Mouse (Mus musculus): Measurements from ENCODE around the gene Arid1a. TPM values are rescaled to one million over a fixed set of nuclear protein-coding genes. Genes with fewer than 3 reads are reported as not detected.
A peak's percentile ranks its signal among the peaks of the same experiment; 100 is the strongest.
"Not testable (repeated sequence)": the region's sequence is repeated elsewhere in the genome, so short reads cannot be mapped to it uniquely, and the experiment has no call there.

Gene Arid1a
- polyA plus RNA-seq, 1 experiment from 2014 or later, result 30.5 TPM

DNA sequence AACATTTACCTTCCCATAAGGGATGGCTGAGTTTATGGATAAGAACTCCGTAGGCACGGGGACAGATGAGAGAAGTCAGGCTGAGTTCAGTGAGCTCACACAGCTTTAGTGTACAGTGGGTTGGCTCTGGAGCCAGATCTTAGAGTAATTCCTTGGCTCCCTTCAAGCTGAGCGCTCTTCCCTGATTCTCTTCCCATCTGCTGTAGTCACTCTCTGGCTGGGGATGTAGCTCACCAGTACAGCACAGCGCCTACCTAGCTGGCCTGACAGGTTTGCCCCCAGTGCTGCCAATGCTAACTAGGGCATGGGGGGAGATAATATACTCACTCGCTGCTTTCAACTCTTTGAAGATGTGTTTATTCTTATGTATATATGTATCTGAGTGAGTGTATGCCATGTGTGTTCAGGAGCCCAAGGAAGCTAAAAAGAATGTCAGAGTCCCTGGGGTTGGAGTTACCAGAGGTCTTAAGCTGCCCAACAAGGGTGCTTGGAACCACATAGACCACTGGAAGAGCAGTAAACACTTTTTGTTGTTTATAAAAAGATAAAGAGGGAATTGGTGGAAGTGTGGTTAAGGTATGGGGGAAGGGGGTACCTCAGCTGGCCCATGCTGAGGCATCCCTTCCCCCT, 98.6 kb downstream of the Arid1a start:
- H3K4me3 ChIP-seq (ENCODE audit: low read length), result no peak overlapping the region
- H3K4me1 ChIP-seq (ENCODE audit: insufficient read depth, low read length), result peaks cover 53% of the 10 kb centered on the region
- no peak overlapping the region for H3K4me2 ChIP-seq (replicated peaks; ENCODE audit: low read depth, low read length)
- ATAC-seq (ENCODE audit: low FRiP score, low TSS enrichment), result no peak
- H3K9me3 ChIP-seq (ENCODE audit: low read length), result no peaks in the 10 kb centered on the region
- H3K27me3 ChIP-seq (ENCODE audit: insufficient read depth, low read length), result no peaks in the 10 kb centered on the region
- peaks cover 7% of the 10 kb centered on the region; the same call in 1 of the 2 replicates for H3K36me3 ChIP-seq (ENCODE audit: insufficient read depth, low read length)
- 73% methylated on average over 5 of the region's 5 CpGs for WGBS
- no peak overlapping the region for H3K9ac ChIP-seq (replicated peaks; ENCODE audit: low read length)
- H3K27ac ChIP-seq (ENCODE audit: low read length), result no peak overlapping the region

DNA sequence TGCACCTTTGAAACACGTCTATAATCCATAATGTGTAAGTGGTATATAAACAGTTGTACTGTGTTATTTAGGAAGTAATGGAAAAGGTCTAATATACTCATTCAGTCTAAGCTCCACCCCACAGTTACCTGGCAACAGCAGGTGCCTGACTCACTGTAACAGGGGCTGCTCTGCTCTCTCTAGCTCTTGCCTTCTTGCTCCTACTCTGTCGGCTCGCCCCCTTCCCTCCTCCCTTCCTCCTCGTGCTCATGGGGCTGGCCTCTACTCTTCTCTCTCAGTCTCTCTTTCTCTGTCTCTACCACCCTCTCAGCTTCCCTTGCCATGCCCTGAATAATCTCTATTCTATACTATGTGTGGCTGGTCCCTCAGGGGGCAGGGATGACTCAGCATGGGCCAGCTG, 99.6 kb downstream of the Arid1a start:
- H3K9ac ChIP-seq (replicated peaks; ENCODE audit: low read length), result 0 out of 2 replicates have a peak overlapping the region, but pooled peaks have one; percentile 11
- peaks cover 2% of the 10 kb centered on the region; the same call in 1 of the 2 replicates for H3K36me3 ChIP-seq (ENCODE audit: insufficient read depth, low read length)
- no peaks in the 10 kb centered on the region for H3K27me3 ChIP-seq (ENCODE audit: insufficient read depth, low read length)
- no peak overlapping the region for H3K4me2 ChIP-seq (replicated peaks; ENCODE audit: low read depth, low read length)
- H3K9me3 ChIP-seq (ENCODE audit: low read length), result no peaks in the 10 kb centered on the region
- peak overlapping the region; percentile 73; the same call in 1 of the 2 replicates for H3K27ac ChIP-seq (ENCODE audit: low read length)
- WGBS, result 22% methylated on average over 4 of the region's 4 CpGs
- no peak for ATAC-seq (ENCODE audit: low FRiP score, low TSS enrichment)
- H3K4me1 ChIP-seq (ENCODE audit: insufficient read depth, low read length), result peaks cover 52% of the 10 kb centered on the region
- no peak overlapping the region for H3K4me3 ChIP-seq (ENCODE audit: low read length)

DNA sequence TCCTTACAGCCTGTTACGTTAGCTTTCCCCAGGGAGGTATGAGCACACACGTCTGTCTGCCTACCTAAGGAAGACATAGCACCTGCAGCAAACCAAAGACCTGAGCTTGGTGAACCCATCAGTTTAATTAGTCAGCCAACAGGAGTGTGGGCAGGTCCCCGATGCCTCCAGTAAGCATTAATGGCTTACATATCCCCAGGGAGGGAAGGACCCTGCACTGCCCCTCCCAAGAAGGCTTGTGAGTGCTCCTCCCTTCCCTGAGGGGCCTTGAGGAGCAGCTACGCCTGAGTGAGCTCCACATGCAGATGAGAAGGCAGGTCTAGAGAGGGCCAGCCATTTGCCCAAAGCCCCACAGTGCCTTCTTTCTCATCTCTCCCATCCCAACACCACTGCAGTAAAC, 100.3 kb downstream of the Arid1a start:
- Histone ChIP-seq H3K9ac (replicated peaks; ENCODE audit: low read length) (no peak overlapping the region), H3K27ac (ENCODE audit: low read length) (peak overlapping the region; percentile 73), H3K9me3 (ENCODE audit: low read length) (no peaks in the 10 kb centered on the region), H3K4me3 (ENCODE audit: low read length) (no peak overlapping the region), H3K27me3 (ENCODE audit: insufficient read depth, low read length) (no peaks in the 10 kb centered on the region), H3K4me1 (ENCODE audit: insufficient read depth, low read length) (peaks cover 59% of the 10 kb centered on the region), H3K36me3 (ENCODE audit: insufficient read depth, low read length) (no peaks in the 10 kb centered on the region), H3K4me2 (replicated peaks; ENCODE audit: low read depth, low read length) (0 out of 2 replicates have a peak overlapping the region, but pooled peaks have one; percentile 12)
- 28% methylated on average over 4 of the region's 4 CpGs for WGBS
- ATAC-seq (ENCODE audit: low FRiP score, low TSS enrichment), result peak; percentile 72

DNA sequence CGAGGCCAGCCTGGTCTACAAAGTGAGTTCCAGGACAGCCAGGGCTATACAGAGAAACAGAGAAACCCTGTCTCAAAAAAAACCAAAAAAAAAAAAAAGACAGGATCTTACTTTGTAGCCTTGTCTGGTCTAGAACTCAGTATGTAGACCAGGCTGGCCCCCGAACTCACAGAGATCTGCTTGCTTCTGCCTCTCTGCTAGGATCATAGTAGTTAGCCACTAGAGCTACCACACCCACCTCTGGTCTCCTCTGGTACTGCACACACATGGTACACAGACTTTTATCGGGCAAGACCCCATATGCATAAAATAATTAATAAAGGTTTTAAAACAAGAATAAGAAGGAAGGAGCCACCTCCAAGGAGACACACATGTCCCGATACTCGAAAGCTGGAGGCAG, 102.5 kb downstream of the Arid1a start:
- not testable (repeated sequence) for H3K4me2 ChIP-seq (replicated peaks; ENCODE audit: low read depth, low read length); H3K9ac ChIP-seq (replicated peaks; ENCODE audit: low read length); H3K27ac ChIP-seq (ENCODE audit: low read length); H3K36me3 ChIP-seq (ENCODE audit: insufficient read depth, low read length); H3K9me3 ChIP-seq (ENCODE audit: low read length); H3K27me3 ChIP-seq (ENCODE audit: insufficient read depth, low read length); H3K4me3 ChIP-seq (ENCODE audit: low read length); ATAC-seq (ENCODE audit: low FRiP score, low TSS enrichment)
- H3K4me1 ChIP-seq (ENCODE audit: insufficient read depth, low read length), result peaks cover 45% of the 10 kb centered on the region
- 93% methylated on average over 5 of the region's 5 CpGs for WGBS

DNA sequence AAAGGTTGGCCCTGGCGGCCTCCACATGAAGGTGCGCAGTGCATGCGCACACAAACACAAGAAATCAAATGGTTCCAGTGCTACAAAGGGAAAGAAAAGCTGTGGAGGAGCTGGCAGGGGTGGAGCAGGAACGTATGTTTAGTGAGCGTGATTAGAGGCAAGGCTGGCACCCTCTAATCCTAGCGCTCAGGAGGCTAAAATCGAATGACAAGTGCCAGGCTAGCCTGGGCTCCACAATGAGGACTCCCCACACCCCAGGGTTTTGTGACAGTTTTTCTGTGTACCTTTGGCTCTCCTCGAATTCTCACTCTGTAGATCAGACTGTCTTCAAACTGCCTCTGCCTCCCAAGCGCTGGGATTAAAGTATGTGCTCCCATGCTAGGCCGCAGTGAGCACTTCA, 103.8 kb downstream of the Arid1a start:
- Histone ChIP-seq H3K4me3 (ENCODE audit: low read length) (no peak overlapping the region), H3K36me3 (ENCODE audit: insufficient read depth, low read length) (no peaks in the 10 kb centered on the region), H3K9me3 (ENCODE audit: low read length) (no peaks in the 10 kb centered on the region), H3K4me1 (ENCODE audit: insufficient read depth, low read length) (peaks cover 32% of the 10 kb centered on the region), H3K9ac (replicated peaks; ENCODE audit: low read length) (no peak overlapping the region), H3K4me2 (replicated peaks; ENCODE audit: low read depth, low read length) (no peak overlapping the region), H3K27me3 (ENCODE audit: insufficient read depth, low read length) (no peaks in the 10 kb centered on the region), H3K27ac (ENCODE audit: low read length) (no peak overlapping the region)
- WGBS, result 84% methylated on average over 10 of the region's 10 CpGs
- ATAC-seq (ENCODE audit: low FRiP score, low TSS enrichment), result no peak

DNA sequence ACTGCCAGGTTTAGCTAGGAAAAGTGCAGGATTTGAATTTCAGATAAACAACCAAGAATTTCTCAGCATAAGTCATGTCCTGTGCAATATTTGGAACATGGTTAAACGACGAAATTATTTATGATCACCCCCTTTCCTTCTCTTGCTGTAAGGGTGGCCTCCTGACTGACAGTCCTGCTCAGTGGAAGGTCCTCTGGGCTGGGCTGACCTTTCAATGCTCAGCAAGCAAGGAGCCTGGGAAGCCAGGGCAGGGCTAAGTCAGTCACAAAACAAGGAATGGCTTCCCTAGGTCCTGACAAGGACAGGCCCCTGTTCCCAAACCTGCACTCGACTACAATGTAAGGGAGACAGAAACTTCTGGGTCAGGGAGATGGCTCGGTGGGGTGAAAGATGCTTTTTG, 104.6 kb downstream of the Arid1a start:
- ATAC-seq (ENCODE audit: low FRiP score, low TSS enrichment), result no peak
- H3K9me3 ChIP-seq (ENCODE audit: low read length), result no peaks in the 10 kb centered on the region
- no peak overlapping the region for H3K4me2 ChIP-seq (replicated peaks; ENCODE audit: low read depth, low read length)
- H3K4me1 ChIP-seq (ENCODE audit: insufficient read depth, low read length), result peaks cover 27% of the 10 kb centered on the region
- H3K27ac ChIP-seq (ENCODE audit: low read length), result peak overlapping the region; percentile 29; the same call in 1 of the 2 replicates
- no peaks in the 10 kb centered on the region for H3K36me3 ChIP-seq (ENCODE audit: insufficient read depth, low read length)
- H3K4me3 ChIP-seq (ENCODE audit: low read length), result no peak overlapping the region
- no peak overlapping the region for H3K9ac ChIP-seq (replicated peaks; ENCODE audit: low read length)
- H3K27me3 ChIP-seq (ENCODE audit: insufficient read depth, low read length), result no peaks in the 10 kb centered on the region
- WGBS, result 49% methylated on average over 4 of the region's 4 CpGs

DNA sequence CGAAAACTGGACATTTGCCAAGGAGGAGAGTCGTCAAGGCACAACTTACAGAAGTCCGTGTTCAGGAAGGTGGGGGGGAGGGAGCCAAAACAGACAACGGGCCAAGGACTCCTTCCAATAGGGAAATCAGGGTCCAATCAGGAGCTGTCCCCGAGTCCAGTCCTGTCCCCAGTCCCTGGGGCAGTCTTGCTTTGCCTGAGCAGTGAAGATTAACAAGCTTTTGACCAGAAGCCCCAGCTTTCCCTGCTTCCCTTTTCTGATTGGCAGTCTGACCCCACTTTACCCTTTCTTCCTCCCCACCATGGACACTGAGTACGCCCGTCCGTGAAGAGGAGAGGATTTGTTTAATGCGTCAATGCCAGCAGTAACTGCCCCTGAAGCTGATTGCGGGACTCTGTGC, 105.1 kb downstream of the Arid1a start:
- H3K27me3 ChIP-seq (ENCODE audit: insufficient read depth, low read length), result no peaks in the 10 kb centered on the region
- peaks cover 21% of the 10 kb centered on the region for H3K4me1 ChIP-seq (ENCODE audit: insufficient read depth, low read length)
- no peaks in the 10 kb centered on the region for H3K36me3 ChIP-seq (ENCODE audit: insufficient read depth, low read length)
- 0 out of 2 replicates have a peak overlapping the region, but pooled peaks have one; percentile 29 for H3K9ac ChIP-seq (replicated peaks; ENCODE audit: low read length)
- WGBS, result 33% methylated on average over 10 of the region's 10 CpGs
- no peak for ATAC-seq (ENCODE audit: low FRiP score, low TSS enrichment)
- H3K27ac ChIP-seq (ENCODE audit: low read length), result peak overlapping the region; percentile 29; the same call in 1 of the 2 replicates
- H3K4me2 ChIP-seq (replicated peaks; ENCODE audit: low read depth, low read length), result no peak overlapping the region
- H3K4me3 ChIP-seq (ENCODE audit: low read length), result no peak overlapping the region
- no peaks in the 10 kb centered on the region for H3K9me3 ChIP-seq (ENCODE audit: low read length)

DNA sequence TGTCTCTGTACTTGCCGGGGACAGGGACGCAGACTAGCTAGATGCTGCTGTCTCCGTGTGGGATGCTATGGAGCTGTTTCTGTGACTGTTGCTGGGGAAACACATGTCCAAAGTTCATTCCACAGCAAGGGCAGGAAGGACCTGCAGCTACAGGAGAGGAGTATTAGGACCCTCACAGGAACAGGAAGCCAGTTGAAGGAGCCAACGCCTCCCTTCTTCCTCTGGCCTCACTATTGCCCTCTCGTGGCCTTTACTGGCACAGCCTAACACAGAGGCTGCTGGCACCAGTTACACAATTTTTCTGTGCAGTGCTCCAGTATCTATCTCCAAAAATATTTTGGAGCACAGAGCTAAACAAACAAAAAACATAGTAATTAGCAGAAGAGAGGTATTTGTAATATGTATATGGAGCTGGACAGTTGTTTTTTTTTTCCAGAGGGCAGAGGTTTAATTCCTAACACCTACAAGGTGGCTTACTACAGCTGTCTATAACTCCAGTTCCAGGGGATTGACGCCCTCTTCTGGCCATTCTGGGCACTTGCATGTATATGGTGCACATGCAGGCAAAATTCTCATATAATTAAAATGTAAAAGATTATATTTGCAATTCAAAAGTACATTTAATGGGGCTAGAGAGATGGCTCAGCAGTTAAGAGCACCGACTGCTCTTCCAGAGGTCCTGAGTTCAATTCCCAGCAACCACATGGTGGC, 106.4 kb downstream of the Arid1a start, which contains the start of gene Zdhhc18:
Zdhhc18 (minus strand) TSS at position 166 of the 711 bp plus-strand sequence.
- H3K9ac ChIP-seq (replicated peaks; ENCODE audit: low read length), result peak within 1 kb of the TSS; percentile 47
- H3K4me1 ChIP-seq (ENCODE audit: insufficient read depth, low read length), result peaks cover 16% of the 10 kb centered on the region
- WGBS, result 33% methylated on average over 7 of the region's 7 CpGs
- no peaks in the 10 kb centered on the region for H3K36me3 ChIP-seq (ENCODE audit: insufficient read depth, low read length)
- no peaks in the 10 kb centered on the region for H3K9me3 ChIP-seq (ENCODE audit: low read length)
- H3K27ac ChIP-seq (ENCODE audit: low read length), result peak within 1 kb of the TSS; percentile 64
- H3K27me3 ChIP-seq (ENCODE audit: insufficient read depth, low read length), result no peaks in the 10 kb centered on the region
- H3K4me3 ChIP-seq (ENCODE audit: low read length), result peak within 1 kb of the TSS; percentile 31
- peak within 1 kb of the TSS; percentile 43 for H3K4me2 ChIP-seq (replicated peaks; ENCODE audit: low read depth, low read length)
- ATAC-seq (ENCODE audit: low FRiP score, low TSS enrichment), result peak; percentile 84

DNA sequence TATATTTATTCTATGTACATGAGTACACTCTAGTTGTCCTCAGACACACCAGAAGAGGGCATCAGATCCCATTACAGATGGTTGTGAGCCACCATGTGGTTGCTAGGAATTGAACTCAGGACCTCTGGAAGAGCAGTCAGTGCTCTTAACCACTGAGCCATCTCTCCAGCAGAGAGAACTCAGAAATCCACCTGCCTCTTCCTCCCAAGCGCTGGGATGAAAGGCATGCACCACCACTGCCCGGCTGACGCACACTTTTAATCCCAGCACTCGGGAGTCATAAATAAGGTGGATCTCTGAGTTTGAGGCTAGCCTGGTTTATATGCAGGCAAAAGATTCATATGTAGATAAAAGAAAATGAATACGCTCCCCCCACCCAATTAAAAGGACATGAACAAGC, 107.1 kb downstream of the Arid1a start:
- Histone ChIP-seq H3K4me1 (ENCODE audit: insufficient read depth, low read length) (peaks cover 16% of the 10 kb centered on the region), H3K27ac (ENCODE audit: low read length) (peak overlapping the region; percentile 64), H3K4me3 (ENCODE audit: low read length) (peak overlapping the region; percentile 31), H3K4me2 (replicated peaks; ENCODE audit: low read depth, low read length) (peak overlapping the region; percentile 43), H3K9ac (replicated peaks; ENCODE audit: low read length) (peak overlapping the region; percentile 47)
- not testable (repeated sequence) for H3K36me3 ChIP-seq (ENCODE audit: insufficient read depth, low read length); H3K9me3 ChIP-seq (ENCODE audit: low read length); H3K27me3 ChIP-seq (ENCODE audit: insufficient read depth, low read length); ATAC-seq (ENCODE audit: low FRiP score, low TSS enrichment)
- 79% methylated on average over 5 of the region's 5 CpGs for WGBS

DNA sequence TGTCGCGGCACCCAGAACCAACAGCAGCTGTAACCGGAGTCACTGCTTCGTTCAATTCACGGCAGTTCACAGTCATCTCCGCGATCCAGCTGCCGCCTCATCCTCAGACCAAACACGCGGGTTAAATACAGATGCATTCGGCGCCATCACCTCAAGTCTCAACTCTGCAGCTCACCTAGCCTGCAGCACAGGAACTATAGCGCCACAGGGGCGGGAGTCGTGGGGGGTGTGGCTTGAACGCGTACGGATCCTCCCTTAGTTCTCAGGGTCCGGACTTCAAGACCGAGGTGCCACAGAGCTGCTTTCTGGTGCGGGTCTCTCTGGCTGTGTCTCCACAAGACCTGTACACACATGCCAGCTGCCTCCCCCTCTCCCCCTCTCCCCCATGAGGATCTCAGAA, 110.9 kb downstream of the Arid1a start:
- Histone ChIP-seq H3K4me2 (replicated peaks; ENCODE audit: low read depth, low read length) (peak overlapping the region; percentile 2; the same call in 1 of the 2 replicates), H3K4me3 (ENCODE audit: low read length) (no peak overlapping the region)
- ATAC-seq (ENCODE audit: low FRiP score, low TSS enrichment), result no peak

More for the DNA sequence above, 110.9 kb downstream of the Arid1a start:
- 49% methylated on average over 21 of the region's 21 CpGs for WGBS
- H3K9ac ChIP-seq (replicated peaks; ENCODE audit: low read length), result no peak overlapping the region
- H3K4me1 ChIP-seq (ENCODE audit: insufficient read depth, low read length), result peaks cover 6% of the 10 kb centered on the region; the same call in 1 of the 2 replicates
- no peak overlapping the region for H3K27ac ChIP-seq (ENCODE audit: low read length)
- no peaks in the 10 kb centered on the region for H3K27me3 ChIP-seq (ENCODE audit: insufficient read depth, low read length)
- H3K9me3 ChIP-seq (ENCODE audit: low read length), result peaks cover 10% of the 10 kb centered on the region; the same call in 1 of the 2 replicates
- H3K36me3 ChIP-seq (ENCODE audit: insufficient read depth, low read length), result no peaks in the 10 kb centered on the region
